Mouse (Mus musculus) stomach, postnatal 0 days (tissue): ENCODE results near the gene Gm13278. TPM values are rescaled to one million over a fixed set of nuclear protein-coding genes. Genes with fewer than 3 reads are reported as not detected.
"Not testable (repeated sequence)": the region's sequence is repeated elsewhere in the genome, so short reads cannot be mapped to it uniquely, and the experiment has no call there.

Experiments used
- ATAC-seq: fragments of 200-750 bp; cut with Nextera tagmentation; 2 replicates; pipeline ENCODE4 v1.8.0; 2017; ENCODE audit not compliant: low FRiP score, low TSS enrichment
- DNase-seq: peaks from one replicate; pipeline ENCODE4 v3.0.0-alpha.2; 2016; ENCODE audit warnings: low spot score
- H3K27ac ChIP-seq: fragments of 300-500 bp; sonication (generic); replicated peaks from 2 replicates; pipeline ENCODE4 v1.5.1; 2014; ENCODE audit warnings: mild to moderate bottlenecking, control low read depth
- H3K27me3 ChIP-seq: fragments of 300-500 bp; sonication (generic); 2 replicates; pipeline ENCODE4 v1.6.1; 2014; ENCODE audit warnings: low read length; ENCODE audit not compliant: control insufficient read depth, insufficient read depth
- H3K36me3 ChIP-seq: fragments of 300-500 bp; sonication (generic); 2 replicates; pipeline ENCODE4 v1.6.1; 2014; ENCODE audit warnings: low read length, mixed read lengths; ENCODE audit not compliant: control insufficient read depth, insufficient read depth
- H3K4me1 ChIP-seq: fragments of 300-500 bp; sonication (generic); replicated peaks from 2 replicates; pipeline ENCODE4 v1.6.1; 2014; ENCODE audit warnings: antibody characterized with exemption; ENCODE audit not compliant: control insufficient read depth, insufficient read depth
- H3K4me2 ChIP-seq: fragments of 300-500 bp; sonication (generic); replicated peaks from 2 replicates; pipeline ENCODE4 v1.6.1; 2014; ENCODE audit warnings: low read depth, mild to moderate bottlenecking, control low read depth, moderate library complexity
- H3K4me3 ChIP-seq: fragments of 300-500 bp; sonication (generic); 2 replicates; pipeline ENCODE4 v1.5.1; 2014; ENCODE audit warnings: low read depth, low read length, control low read depth
- H3K9ac ChIP-seq: fragments of 300-500 bp; sonication (generic); 2 replicates; pipeline ENCODE4 v1.6.1; 2014; ENCODE audit warnings: mild to moderate bottlenecking, low read length, control low read depth, mixed read lengths
- H3K9me3 ChIP-seq: fragments of 300-500 bp; sonication (generic); 2 replicates; pipeline ENCODE4 v1.6.1; 2016; ENCODE audit warnings: low read length; ENCODE audit not compliant: control insufficient read depth
- CTCF ChIP-seq: IDR thresholded peaks from 2 replicates; pipeline ENCODE4 v1.5.1; 2016; ENCODE audit warnings: antibody characterized with exemption, low read depth, mild to moderate bottlenecking, moderate library complexity
- EP300 ChIP-seq: optimal IDR thresholded peaks from 2 replicates; pipeline ENCODE3; 2016; ENCODE audit warnings: antibody characterized with exemption
- WGBS: fragments of 180-500 bp; shearing (Covaris S2); extraction: QIAGEN DNeasy Blood & Tissue Kit; methylation state at CpG from one replicate; pipeline ENCODE4 v1.1.7; 2014; 5-methylcytosine and 5-hydroxymethylcytosine counted together
- polyA plus RNA-seq: library from polyadenylated mRNA; unstranded; fragments of >200 nt; fragmentation: Nextera tagmentation; extraction: Ambion mirVana; gene quantifications from 2 replicates; pipeline ENCODE4 v1.2.1, GENCODE M21; 2015

Gene Gm13278
- not detected in 2 replicates for polyA plus RNA-seq

DNA sequence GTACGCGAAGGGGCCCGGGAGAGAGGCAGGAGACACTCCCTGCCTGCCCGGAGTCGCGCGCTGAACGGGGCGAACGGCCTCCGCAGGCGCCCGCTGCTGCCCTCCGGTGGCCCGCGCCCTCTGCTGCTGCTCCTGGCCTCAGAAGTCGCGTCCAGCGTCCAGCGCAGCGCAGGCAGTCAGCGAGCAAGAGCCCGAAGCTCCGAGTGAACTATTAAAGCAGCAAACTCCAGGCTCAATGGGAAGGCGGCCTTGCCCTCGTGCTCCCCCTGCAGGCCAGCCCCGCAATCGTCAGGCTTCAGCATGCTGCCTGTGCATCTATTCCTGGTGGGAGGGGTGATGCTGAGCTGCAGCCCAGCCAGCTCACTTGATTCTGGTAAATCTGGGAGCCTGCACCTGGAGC is at the start of gene Gm13278:
TSS of gene Gm13278 (plus strand) at position 301 of the 400 bp plus-strand sequence.
- not testable (repeated sequence) for ATAC-seq, H3K9ac ChIP-seq, H3K4me3 ChIP-seq, H3K27me3 ChIP-seq, H3K9me3 ChIP-seq, H3K36me3 ChIP-seq, H3K27ac ChIP-seq, H3K4me1 ChIP-seq, H3K4me2 ChIP-seq, DNase-seq
- no CpG with 5 or more reads among the region's 28 CpGs for WGBS

- peak; percentile 58 for TF ChIP-seq CTCF
- no peak for TF ChIP-seq EP300
- 0 out of 2 replicates have a peak overlapping the region, but pooled peaks have one; percentile 40 for H3K27ac ChIP-seq
- no peaks in the 10 kb centered on the region for H3K36me3 ChIP-seq
- H3K9me3 ChIP-seq = no peaks in the 10 kb centered on the region
- H3K9ac ChIP-seq = no peak overlapping the region
- DNase-seq = no peak
- no peak overlapping the region for H3K4me2 ChIP-seq
- WGBS = 47% methylated on average over 7 of the region's 7 CpGs
- no peaks in the 10 kb centered on the region for H3K4me1 ChIP-seq
- H3K27me3 ChIP-seq = no peaks in the 10 kb centered on the region
- H3K4me3 ChIP-seq = no peak overlapping the region
- no peak for ATAC-seq
Measured at GRCm38 (mm10) chr4:88742771-88743371, 48.5 kb upstream of the Gm13278 start.

DNA sequence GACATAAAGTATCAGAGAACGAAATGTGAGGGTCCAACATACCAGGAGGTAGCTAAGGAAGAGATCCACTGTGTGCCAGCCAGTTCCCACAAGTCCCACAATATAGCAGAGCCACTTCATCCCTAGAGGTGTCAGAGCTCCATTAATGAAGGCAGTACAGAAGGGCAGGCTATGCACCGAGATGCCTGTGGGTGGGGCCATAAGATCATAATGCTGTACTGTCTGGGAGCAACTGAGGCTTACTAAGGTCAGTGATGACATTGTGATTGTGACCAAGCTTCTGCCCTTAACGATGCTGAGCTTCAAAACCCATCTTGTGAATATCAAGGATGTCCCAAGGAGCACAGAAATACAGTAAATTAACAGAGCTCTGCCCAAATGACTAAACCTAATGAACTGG is 47.1 kb upstream of the Gm13278 start:
- no peak for DNase-seq
- no peaks in the 10 kb centered on the region for H3K4me1 ChIP-seq
- H3K27ac ChIP-seq = no peak overlapping the region
- 59% methylated on average over 3 of the region's 3 CpGs for WGBS
- H3K4me2 ChIP-seq = no peak overlapping the region
- no peaks in the 10 kb centered on the region for H3K36me3 ChIP-seq
- no peak overlapping the region for H3K4me3 ChIP-seq
- TF ChIP-seq CTCF (peak; percentile 38; the same call in 1 of the 2 replicates), EP300 (no peak)
- H3K9me3 ChIP-seq = no peaks in the 10 kb centered on the region
- ATAC-seq = no peak
- H3K9ac ChIP-seq = no peak overlapping the region
- H3K27me3 ChIP-seq = no peaks in the 10 kb centered on the region

DNA sequence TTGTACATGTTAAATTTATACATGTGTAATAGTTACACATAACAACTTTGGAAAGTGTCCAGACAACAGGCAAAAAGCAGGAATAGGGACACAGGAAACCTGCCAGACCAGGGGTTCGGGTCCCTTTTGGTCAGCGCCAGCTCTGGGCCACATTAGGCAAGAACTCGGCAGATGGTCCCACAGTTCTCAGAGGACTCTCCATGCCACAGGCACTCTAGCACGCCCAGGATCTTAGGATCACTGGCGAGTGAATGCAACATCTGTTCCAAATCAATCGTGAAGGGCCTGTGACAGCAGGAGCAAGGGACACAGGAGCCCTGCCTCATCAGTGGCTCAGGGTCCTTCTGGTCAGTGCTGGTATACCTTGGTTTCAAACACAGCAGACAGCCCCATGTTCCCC is 41.4 kb upstream of the Gm13278 start:
- Histone ChIP-seq H3K27me3 (no peaks in the 10 kb centered on the region), H3K4me3 (no peak overlapping the region), H3K4me2 (no peak overlapping the region), H3K9ac (no peak overlapping the region), H3K4me1 (no peaks in the 10 kb centered on the region), H3K27ac (no peak overlapping the region), H3K36me3 (no peaks in the 10 kb centered on the region), H3K9me3 (no peaks in the 10 kb centered on the region)
- no peak for TF ChIP-seq EP300
- TF ChIP-seq CTCF = no peak
- ATAC-seq (no peak), DNase-seq (no peak)
- 52% methylated on average over 6 of the region's 6 CpGs for WGBS

DNA sequence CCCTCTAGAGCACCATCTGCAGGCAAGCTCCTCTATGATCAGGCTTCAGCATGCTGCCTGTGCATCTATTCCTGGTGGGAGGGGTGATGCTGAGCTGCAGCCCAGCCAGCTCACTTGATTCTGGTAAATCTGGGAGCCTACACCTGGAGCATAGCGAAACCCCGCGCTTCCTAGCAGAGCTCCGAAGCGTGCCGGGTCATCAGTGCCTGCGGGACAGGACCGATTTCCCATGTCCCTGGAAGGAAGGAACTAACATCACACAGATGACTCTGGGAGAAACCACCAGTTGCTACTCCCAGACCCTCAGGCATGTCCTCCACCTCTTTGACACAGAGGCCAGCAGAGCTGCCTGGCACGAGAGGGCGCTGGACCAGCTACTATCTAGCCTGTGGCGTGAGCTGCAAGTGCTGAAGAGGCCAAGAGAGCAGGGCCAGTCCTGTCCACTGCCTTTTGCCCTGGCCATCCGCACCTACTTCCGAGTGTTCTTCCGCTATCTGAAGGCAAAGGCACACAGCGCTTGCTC is 36.5 kb upstream of the Gm13278 start, which contains the start of gene Gm13271:
TSS of gene Gm13271 (plus strand) at position 51 of the 523 bp plus-strand sequence.
- not testable (repeated sequence) for ATAC-seq, H3K4me2 ChIP-seq, H3K36me3 ChIP-seq, H3K9me3 ChIP-seq, H3K9ac ChIP-seq, DNase-seq, H3K4me3 ChIP-seq, H3K27me3 ChIP-seq, H3K27ac ChIP-seq, H3K4me1 ChIP-seq
- WGBS = 71% methylated on average over 13 of the region's 15 CpGs
- peak; percentile 40 for TF ChIP-seq CTCF

DNA sequence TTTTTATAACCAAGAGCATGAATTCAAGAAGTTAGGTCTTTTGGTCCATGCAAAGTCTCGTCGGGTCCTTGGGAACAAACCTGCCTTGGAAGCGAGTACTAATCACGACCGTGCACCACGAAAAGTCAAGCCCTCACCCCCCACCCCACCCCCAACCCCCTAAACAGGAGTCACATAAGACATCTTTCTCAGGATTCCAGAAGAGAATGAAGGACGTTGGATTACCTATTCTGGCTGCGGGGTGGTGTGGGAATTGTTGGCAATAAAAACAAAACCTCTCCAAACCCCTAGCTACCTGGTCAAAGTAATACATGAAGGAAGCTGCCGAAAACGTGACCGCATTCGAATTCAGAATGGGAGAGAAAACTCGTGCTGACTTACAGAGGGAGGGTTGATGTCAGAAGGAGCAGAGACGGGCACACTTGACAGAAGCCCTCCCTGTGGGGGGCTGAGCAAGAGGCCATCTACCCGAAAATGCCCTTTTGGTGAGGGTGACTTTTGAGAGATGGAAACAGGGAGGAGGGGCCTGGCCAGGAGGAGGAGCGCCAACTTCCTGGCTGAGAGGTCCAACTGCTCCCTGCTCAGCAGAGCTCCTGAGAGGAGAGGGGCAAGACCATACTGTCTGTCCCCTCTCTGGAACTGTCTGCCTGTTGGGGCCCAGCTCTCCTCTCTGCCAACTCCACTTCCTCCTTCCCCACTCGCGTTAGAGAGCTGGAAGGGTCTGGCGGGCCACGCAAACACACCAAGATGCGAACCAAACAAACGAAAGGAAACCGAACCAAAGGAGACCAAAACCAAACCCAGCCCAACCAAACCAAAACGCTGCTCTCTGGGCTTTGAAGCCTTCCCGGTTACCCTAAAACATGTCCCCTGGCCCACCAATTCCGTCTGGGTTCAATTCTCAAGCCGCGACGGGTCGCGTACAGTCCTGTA is 34.5 kb upstream of the Gm13278 start:
- not testable (repeated sequence) for ATAC-seq, H3K27me3 ChIP-seq, H3K9me3 ChIP-seq, H3K4me1 ChIP-seq, H3K36me3 ChIP-seq
- Histone ChIP-seq H3K4me2 (peak overlapping the region; percentile 66), H3K27ac (peak overlapping the region; percentile 96), H3K4me3 (peak overlapping the region; percentile 49), H3K9ac (peak overlapping the region; percentile 64)
- 11% methylated on average over 28 of the region's 31 CpGs for WGBS
- DNase-seq = peak; percentile 48
